Mouse (Mus musculus) midbrain, embryonic 12.5 days (tissue): ENCODE data around the gene Gstp3. TPM values are rescaled to one million over a fixed set of nuclear protein-coding genes. Genes with fewer than 3 reads are reported as not detected.

Experiments
- ATAC-seq: fragments of 200-750 bp; cut with Nextera tagmentation; 2 replicates; pipeline ENCODE4 v1.8.0; 2017; ENCODE audit warnings: low read depth, moderate TSS enrichment, moderate library complexity; ENCODE audit not compliant: low FRiP score
- H3K27ac ChIP-seq: fragments of 300-500 bp; sonication (generic); replicated peaks from 2 replicates; pipeline ENCODE4 v1.5.1; 2016; ENCODE audit warnings: mild to moderate bottlenecking
- H3K27me3 ChIP-seq: fragments of 300-500 bp; sonication (generic); 2 replicates; pipeline ENCODE4 v1.6.1; 2016; ENCODE audit warnings: mild to moderate bottlenecking
- H3K36me3 ChIP-seq: fragments of 300-500 bp; sonication (generic); 2 replicates; pipeline ENCODE4 v1.6.1; 2016
- H3K4me1 ChIP-seq: fragments of 300-500 bp; sonication (generic); 2 replicates; pipeline ENCODE4 v1.6.1; 2016
- H3K4me2 ChIP-seq: fragments of 300-500 bp; sonication (generic); replicated peaks from 2 replicates; pipeline ENCODE4 v1.6.1; 2016; ENCODE audit warnings: mild to moderate bottlenecking, moderate library complexity
- H3K4me3 ChIP-seq: fragments of 300-500 bp; sonication (generic); 2 replicates; pipeline ENCODE4 v1.5.1; 2016; ENCODE audit warnings: mild to moderate bottlenecking
- H3K9ac ChIP-seq: fragments of 300-500 bp; sonication (generic); replicated peaks from 2 replicates; pipeline ENCODE4 v1.6.1; 2016; ENCODE audit warnings: mild to moderate bottlenecking, moderate library complexity
- H3K9me3 ChIP-seq: fragments of 300-500 bp; sonication (generic); 2 replicates; pipeline ENCODE4 v1.6.1; 2016; ENCODE audit warnings: mild to moderate bottlenecking
- WGBS: fragments of 180-500 bp; shearing (Covaris S2); methylation state at CpG from one replicate; pipeline ENCODE4 v1.1.7; 2016; 5-methylcytosine and 5-hydroxymethylcytosine counted together
- polyA plus RNA-seq: library from polyadenylated mRNA; unstranded; fragments of >200 nt; fragmentation: Nextera tagmentation; extraction: Ambion mirVana; gene quantifications from 2 replicates; pipeline ENCODE4 v1.2.1, GENCODE M21; 2016

The Gstp3 gene
- polyA plus RNA-seq, 1 experiment from 2014 or later = not detected

DNA sequence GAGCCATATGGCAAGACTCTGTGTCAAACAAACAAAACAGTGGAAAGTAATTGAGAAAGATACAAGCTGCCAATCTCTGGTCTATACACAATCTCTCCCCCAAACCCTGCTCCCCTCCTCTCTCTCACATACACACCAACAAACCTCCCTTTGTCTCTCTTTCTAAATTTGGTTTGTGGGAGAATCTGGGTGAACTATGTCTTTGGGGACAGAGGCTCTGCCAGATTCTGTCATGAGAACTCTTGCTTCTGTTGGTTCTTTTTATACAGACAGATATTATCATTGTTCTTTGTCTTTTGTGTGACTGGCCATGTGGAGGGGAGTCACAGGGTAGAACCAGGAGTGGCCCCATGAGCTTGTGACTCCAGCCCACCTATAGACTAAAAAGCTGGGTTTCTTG is 31.8 kb downstream of the Gstp3 start:
- no peak overlapping the region for H3K4me2 ChIP-seq
- H3K4me1 ChIP-seq = no peaks in the 10 kb centered on the region
- ATAC-seq = no peak
- no peak overlapping the region for H3K27ac ChIP-seq
- H3K9me3 ChIP-seq = no peaks in the 10 kb centered on the region
- H3K27me3 ChIP-seq = no peaks in the 10 kb centered on the region
- no peak overlapping the region for H3K9ac ChIP-seq
- no peak overlapping the region for H3K4me3 ChIP-seq
- H3K36me3 ChIP-seq = no peaks in the 10 kb centered on the region

DNA sequence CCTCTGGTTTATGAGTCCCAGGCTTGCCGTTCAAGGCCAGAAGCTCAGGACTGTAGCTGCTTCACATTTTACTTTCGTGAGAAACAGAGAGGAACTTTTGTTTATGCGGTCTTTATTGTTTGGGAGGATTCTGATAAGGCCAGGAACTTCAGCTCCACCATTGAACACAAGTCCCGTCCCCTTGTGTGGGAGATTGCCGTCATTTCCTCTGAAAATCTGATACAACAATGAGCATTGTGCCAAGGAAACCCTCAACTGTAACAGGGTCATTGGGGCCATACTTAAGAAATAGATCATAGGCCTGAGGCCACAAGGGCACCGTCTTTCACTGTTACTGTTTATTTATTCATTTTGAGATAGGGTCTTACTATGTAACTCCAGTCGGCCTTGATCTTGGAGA is 36.2 kb downstream of the Gstp3 start:
- H3K27me3 ChIP-seq = 0 out of 2 replicates have a peak, but pooled peaks cover 5% of the 10 kb centered on the region
- no peaks in the 10 kb centered on the region for H3K4me1 ChIP-seq
- WGBS = 82% methylated on average over 7 of the region's 7 CpGs
- no peak overlapping the region for H3K9ac ChIP-seq
- H3K4me3 ChIP-seq = no peak overlapping the region
- H3K27ac ChIP-seq = no peak overlapping the region
- H3K9me3 ChIP-seq = no peaks in the 10 kb centered on the region
- no peak for ATAC-seq
- no peaks in the 10 kb centered on the region for H3K36me3 ChIP-seq
- H3K4me2 ChIP-seq = no peak overlapping the region

DNA sequence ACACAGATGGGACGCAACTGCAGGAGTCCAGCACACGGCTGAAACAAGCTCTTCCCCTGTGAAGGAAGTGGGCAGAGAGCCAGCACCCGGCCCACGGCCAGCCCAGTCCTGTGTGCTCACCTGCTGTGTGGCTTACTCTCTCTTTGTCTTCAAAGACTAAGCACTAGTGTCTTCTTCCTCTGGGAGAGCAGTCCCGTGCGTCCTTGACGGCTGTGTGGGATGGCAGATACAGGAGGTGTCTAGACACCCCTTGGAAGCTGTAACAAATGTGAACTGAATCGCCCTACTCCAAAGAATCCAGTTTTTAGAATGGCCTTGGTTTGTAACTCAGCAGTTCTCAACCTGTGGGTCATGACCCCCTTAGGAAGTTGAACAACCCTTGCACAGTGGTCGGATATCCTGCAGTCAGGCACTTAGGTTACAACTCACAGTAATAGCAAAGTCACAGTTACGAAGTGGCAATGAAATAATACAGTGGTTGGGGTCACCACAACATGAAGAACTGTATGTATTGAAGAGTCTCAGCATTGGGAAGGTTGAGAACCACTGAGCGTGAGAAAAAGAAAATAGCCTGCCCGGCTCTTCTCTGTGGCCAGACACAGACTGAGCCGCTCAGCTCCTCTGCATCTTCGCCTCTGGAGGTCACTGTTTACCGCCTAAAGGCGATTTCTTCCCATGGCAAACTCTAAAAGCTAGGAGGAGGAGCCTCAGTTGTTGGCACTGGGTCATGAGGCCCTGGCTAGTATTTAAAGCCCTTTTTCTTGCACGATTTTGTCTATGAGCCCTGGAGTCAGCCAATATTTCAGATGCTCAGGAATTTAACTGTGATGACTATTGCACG is 40.4 kb downstream of the Gstp3 start:
- Histone ChIP-seq H3K4me2 (no peak overlapping the region), H3K9ac (no peak overlapping the region), H3K36me3 (no peaks in the 10 kb centered on the region), H3K4me1 (no peaks in the 10 kb centered on the region), H3K27me3 (0 out of 2 replicates have a peak, but pooled peaks cover 5% of the 10 kb centered on the region), H3K27ac (no peak overlapping the region), H3K4me3 (no peak overlapping the region), H3K9me3 (no peaks in the 10 kb centered on the region)
- WGBS = 34% methylated on average over 18 of the region's 18 CpGs
- 0 out of 2 replicates have a peak, but pooled peaks have one; percentile 38 for ATAC-seq

DNA sequence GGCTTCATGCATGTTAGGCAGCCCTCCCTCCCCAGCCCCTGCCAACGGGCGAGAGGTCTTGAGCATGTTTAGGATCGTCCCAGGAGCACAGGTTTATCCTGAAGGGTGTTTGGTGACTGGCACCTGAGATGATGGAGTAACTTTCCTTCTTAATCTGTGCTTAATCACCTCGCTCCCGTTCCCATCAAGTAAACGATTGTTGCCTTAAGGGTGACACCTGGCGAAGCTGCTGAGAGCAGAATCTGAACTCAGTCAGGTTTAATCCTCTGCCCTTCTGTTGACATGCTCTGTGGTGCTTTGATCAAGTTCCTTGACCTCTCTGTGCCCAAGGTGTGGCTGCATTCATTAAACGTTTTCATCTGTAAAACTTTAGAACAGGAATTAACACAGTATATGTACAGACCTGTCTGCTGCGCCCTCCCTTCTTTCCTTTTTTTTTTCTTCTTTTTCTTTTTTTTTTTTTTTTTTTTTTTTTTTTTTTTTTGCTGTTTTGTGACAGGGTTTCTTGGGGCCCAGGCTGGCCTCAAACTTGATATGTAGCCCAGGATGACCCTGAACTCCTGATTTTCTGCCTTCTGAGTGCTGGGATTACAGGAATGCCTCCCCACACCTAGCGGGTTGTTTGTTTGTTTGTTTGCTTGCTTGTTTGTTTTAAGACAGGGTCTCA is 41.3 kb downstream of the Gstp3 start:
- Histone ChIP-seq H3K4me1 (no peaks in the 10 kb centered on the region), H3K36me3 (no peaks in the 10 kb centered on the region), H3K27me3 (0 out of 2 replicates have a peak, but pooled peaks cover 5% of the 10 kb centered on the region), H3K4me2 (no peak overlapping the region), H3K9me3 (no peaks in the 10 kb centered on the region), H3K4me3 (no peak overlapping the region), H3K27ac (no peak overlapping the region), H3K9ac (no peak overlapping the region)
- no peak for ATAC-seq
- 71% methylated on average over 10 of the region's 10 CpGs for WGBS

DNA sequence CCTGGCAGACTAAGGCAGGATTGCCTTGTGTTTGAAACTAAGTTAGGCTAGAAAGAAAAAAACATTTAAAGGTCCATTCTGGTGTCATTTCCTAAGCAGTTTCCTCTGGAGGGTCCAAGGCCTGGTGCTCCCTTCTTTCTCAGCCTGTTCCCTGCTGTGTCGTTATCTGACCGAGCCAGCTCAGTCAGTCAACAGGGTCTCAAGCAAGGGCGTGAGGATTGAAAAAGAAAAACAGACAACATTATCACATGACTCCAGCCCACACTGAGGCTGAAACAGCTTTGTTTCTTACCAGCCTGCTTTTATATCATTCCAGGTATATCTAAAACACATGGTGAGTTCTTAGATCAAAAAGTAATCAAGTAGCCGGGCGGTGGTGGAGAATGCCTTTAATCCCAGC is 43.7 kb downstream of the Gstp3 start:
- H3K4me1 ChIP-seq = peaks cover 9% of the 10 kb centered on the region
- no peak overlapping the region for H3K27ac ChIP-seq
- 75% methylated on average over 5 of the region's 5 CpGs for WGBS
- no peaks in the 10 kb centered on the region for H3K36me3 ChIP-seq
- no peak overlapping the region for H3K4me2 ChIP-seq
- no peak overlapping the region for H3K4me3 ChIP-seq
- H3K27me3 ChIP-seq = 0 out of 2 replicates have a peak, but pooled peaks cover 5% of the 10 kb centered on the region
- H3K9ac ChIP-seq = no peak overlapping the region
- ATAC-seq = no peak
- H3K9me3 ChIP-seq = no peaks in the 10 kb centered on the region

DNA sequence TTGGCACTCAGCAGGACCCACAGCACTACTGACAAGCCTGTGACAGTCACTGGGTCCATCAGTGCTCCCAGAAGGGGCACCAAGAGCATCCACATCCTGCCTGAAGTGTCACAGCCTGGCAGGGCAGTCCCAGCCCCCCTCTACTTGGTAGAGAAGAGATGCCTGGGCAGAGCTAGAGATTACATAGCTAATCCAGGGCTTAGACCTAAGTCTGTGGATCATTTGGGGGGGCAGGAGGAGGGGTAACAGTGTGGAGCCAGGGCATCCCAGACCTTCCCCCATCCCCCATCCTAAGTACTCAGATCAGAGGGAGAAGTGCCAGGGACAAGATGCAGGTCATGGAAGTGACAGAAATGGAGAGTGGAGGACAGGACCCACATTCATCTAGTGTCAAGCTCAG is 44.6 kb downstream of the Gstp3 start:
- H3K4me2 ChIP-seq = no peak overlapping the region
- H3K27ac ChIP-seq = no peak overlapping the region
- H3K27me3 ChIP-seq = 0 out of 2 replicates have a peak, but pooled peaks cover 5% of the 10 kb centered on the region
- H3K4me1 ChIP-seq = peaks cover 9% of the 10 kb centered on the region
- H3K4me3 ChIP-seq = no peak overlapping the region
- ATAC-seq = no peak
- H3K9ac ChIP-seq = no peak overlapping the region
- H3K36me3 ChIP-seq = peaks cover 7% of the 10 kb centered on the region
- no peaks in the 10 kb centered on the region for H3K9me3 ChIP-seq

DNA sequence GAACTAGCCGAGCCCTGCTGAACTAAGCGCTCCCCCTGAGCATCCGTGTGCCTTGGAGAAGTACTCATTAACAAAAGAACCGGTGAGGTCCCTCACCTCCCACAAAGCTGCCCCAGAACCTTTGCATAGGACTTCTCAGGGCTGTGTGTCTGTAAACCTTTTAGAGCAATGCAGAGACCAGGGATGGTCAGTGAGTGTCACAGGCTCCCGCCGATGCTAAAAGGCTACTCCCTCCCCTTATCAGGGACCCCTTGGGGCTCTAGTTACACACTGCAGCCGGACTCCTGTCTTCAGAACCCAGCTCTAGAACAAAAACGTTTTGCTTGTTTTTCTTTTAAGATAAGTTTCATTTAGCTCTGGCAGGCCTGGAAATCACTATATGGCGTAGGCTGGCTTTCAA is 46.3 kb downstream of the Gstp3 start:
- no peak for ATAC-seq
- 20% methylated on average over 9 of the region's 9 CpGs for WGBS
- Histone ChIP-seq H3K4me2 (peak overlapping the region; percentile 47), H3K27me3 (no peaks in the 10 kb centered on the region), H3K9ac (peak overlapping the region; percentile 26; the same call in 1 of the 2 replicates), H3K4me1 (peaks cover 9% of the 10 kb centered on the region), H3K9me3 (no peaks in the 10 kb centered on the region), H3K27ac (no peak overlapping the region), H3K36me3 (peaks cover 24% of the 10 kb centered on the region), H3K4me3 (peak overlapping the region; percentile 75)

DNA sequence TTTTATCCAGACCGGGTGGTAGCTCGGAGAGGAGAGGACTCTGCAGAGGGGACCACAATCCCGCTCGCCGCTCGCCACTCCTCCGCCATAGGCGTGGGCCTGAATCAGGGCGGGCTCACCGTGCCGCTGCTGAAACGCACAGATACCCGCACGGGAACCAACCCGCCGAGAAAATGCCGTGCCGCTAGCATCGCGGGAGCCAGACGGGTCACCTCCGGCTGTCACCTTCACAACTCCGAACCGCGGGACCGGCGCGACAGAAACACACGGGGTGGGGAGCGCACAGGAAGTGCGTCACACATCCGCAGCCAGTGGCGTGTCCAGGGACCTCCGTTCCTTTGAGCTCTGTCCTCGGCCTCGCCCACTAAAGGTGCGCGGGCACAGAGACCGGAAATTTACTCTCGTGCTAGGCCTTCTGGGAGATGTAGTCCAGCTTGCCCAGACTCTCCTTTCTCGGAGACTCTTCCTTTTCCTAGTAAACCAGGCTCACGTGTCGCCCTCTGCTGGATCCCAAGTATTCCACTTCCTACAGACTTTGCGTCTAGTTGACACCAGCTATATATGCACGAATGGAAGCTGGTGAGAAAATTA is 46.8 kb downstream of the Gstp3 start, which contains the start of gene Ndufv1:
Ndufv1 (minus strand) TSS at position 375 of the 591 bp plus-strand sequence.
- Histone ChIP-seq H3K36me3 (peaks cover 30% of the 10 kb centered on the region), H3K27ac (peak within 1 kb of the TSS; percentile 47; the same call in 1 of the 2 replicates), H3K9ac (peak within 1 kb of the TSS; percentile 65), H3K4me3 (peak within 1 kb of the TSS; percentile 75), H3K4me2 (peak within 1 kb of the TSS; percentile 77), H3K4me1 (peaks cover 9% of the 10 kb centered on the region), H3K27me3 (no peaks in the 10 kb centered on the region), H3K9me3 (no peaks in the 10 kb centered on the region)
- peak; percentile 100 for ATAC-seq
- under 1% methylated on average over 45 of the region's 45 CpGs for WGBS

DNA sequence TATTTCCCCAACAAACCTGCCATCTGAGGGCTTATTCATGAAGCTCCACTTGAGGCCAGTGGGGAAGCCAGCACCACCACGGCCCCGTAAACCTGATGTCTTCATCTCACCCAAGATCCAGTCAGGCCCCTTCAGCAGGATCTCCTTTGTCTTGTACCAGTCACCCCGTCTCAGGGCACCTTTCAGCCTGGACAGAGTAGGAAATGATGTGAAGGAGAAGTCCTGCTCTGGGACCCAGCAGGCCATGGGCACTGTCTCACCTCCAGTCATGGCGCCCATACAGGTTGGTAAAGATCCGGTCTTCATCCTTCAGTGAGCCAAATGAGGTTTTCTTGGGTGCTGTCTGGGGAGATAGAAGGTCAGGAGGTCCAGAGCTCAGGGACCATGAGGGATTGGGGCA is 48.3 kb downstream of the Gstp3 start:
- Histone ChIP-seq H3K4me1 (peaks cover 9% of the 10 kb centered on the region), H3K27ac (no peak overlapping the region), H3K27me3 (no peaks in the 10 kb centered on the region), H3K9me3 (no peaks in the 10 kb centered on the region), H3K4me2 (no peak overlapping the region), H3K9ac (no peak overlapping the region), H3K4me3 (no peak overlapping the region), H3K36me3 (peaks cover 44% of the 10 kb centered on the region)
- WGBS = 92% methylated on average over 5 of the region's 5 CpGs
- no peak for ATAC-seq

Other genes with a start within 250 kb of the Gstp3 start
- 69.1 and 73.9 TPM in 2 replicates for gene Chka, start 207.8 kb downstream of the Gstp3 start, polyA plus RNA-seq
- gene Tcirg1, start 152.4 kb downstream of the Gstp3 start, polyA plus RNA-seq = 16.3 and 18.7 TPM in 2 replicates
- gene Ndufs8, start 146.8 kb downstream of the Gstp3 start, polyA plus RNA-seq = 193 and 210 TPM in 2 replicates
- 0.83 and 0.96 TPM in 2 replicates for gene Aldh3b1, start 129.8 kb downstream of the Gstp3 start, polyA plus RNA-seq
- gene Unc93b1, start 124.4 kb downstream of the Gstp3 start, polyA plus RNA-seq = 8.5 and 10.4 TPM in 2 replicates
- not detected in 2 replicates for gene Aldh3b3, start 100.9 kb downstream of the Gstp3 start, polyA plus RNA-seq
- gene Aldh3b2, start 87.2 kb downstream of the Gstp3 start, polyA plus RNA-seq = 0.62 and 1.0 TPM in 2 replicates
- 0.88 and 1.3 TPM in 2 replicates for gene Acy3, start 73.0 kb downstream of the Gstp3 start, polyA plus RNA-seq
- not detected in 2 replicates for gene Tbx10, start 66.8 kb downstream of the Gstp3 start, polyA plus RNA-seq
- gene Nudt8, start 59.0 kb downstream of the Gstp3 start, polyA plus RNA-seq = 15.6 and 17.6 TPM in 2 replicates
- 3.5 and 4.5 TPM in 2 replicates for gene Gm49405, start 58.9 kb downstream of the Gstp3 start, polyA plus RNA-seq
- 3.6 and 5.2 TPM in 2 replicates for gene Doc2g, start 56.3 kb downstream of the Gstp3 start, polyA plus RNA-seq
- gene Ndufv1, start 46.8 kb downstream of the Gstp3 start, polyA plus RNA-seq = 181 and 188 TPM in 2 replicates
- gene Gstp1, start 21.6 kb downstream of the Gstp3 start, polyA plus RNA-seq = 323 and 328 TPM in 2 replicates
- gene Gstp2, start 13.5 kb downstream of the Gstp3 start, polyA plus RNA-seq = 1.6 and 2.4 TPM in 2 replicates
- gene Cabp2, start 22.0 kb upstream of the Gstp3 start, polyA plus RNA-seq = not detected in 2 replicates
- gene Cdk2ap2, start 37.6 kb upstream of the Gstp3 start, polyA plus RNA-seq = 66.7 and 68.0 TPM in 2 replicates
- gene Pitpnm1, start 40.4 kb upstream of the Gstp3 start, polyA plus RNA-seq = 27.2 and 29.0 TPM in 2 replicates
- gene Aip, start 66.3 kb upstream of the Gstp3 start, polyA plus RNA-seq = 59.5 and 63.6 TPM in 2 replicates
- gene Gpr152, start 80.2 kb upstream of the Gstp3 start, polyA plus RNA-seq = not detected in 2 replicates
- gene Cabp4, start 84.5 kb upstream of the Gstp3 start, polyA plus RNA-seq = 0.12 and 0.14 TPM in 2 replicates
- gene Coro1b, start 89.0 kb upstream of the Gstp3 start, polyA plus RNA-seq = 121 and 133 TPM in 2 replicates
- 0.42 and 0.71 TPM in 2 replicates for gene Ptprcap, start 94.0 kb upstream of the Gstp3 start, polyA plus RNA-seq
- gene Rps6kb2, start 103.8 kb upstream of the Gstp3 start, polyA plus RNA-seq = 62.8 and 63.3 TPM in 2 replicates
- 3.8 and 4.2 TPM in 2 replicates for gene Carns1, start 115.9 kb upstream of the Gstp3 start, polyA plus RNA-seq
- gene Tbc1d10c, start 131.7 kb upstream of the Gstp3 start, polyA plus RNA-seq = 0.73 and 0.86 TPM in 2 replicates
- gene Ppp1ca, start 132.5 kb upstream of the Gstp3 start, polyA plus RNA-seq = 709 and 733 TPM in 2 replicates
- gene Rad9a, start 142.1 kb upstream of the Gstp3 start, polyA plus RNA-seq = 35.0 and 41.5 TPM in 2 replicates
- 0.48 and 0.94 TPM in 2 replicates for gene Clcf1, start 154.7 kb upstream of the Gstp3 start, polyA plus RNA-seq
- not detected in 2 replicates for gene AC109138.7, start 154.8 kb upstream of the Gstp3 start, polyA plus RNA-seq
- 15.2 and 16.1 TPM in 2 replicates for gene Pold4, start 172.3 kb upstream of the Gstp3 start, polyA plus RNA-seq
- 6.0 and 7.5 TPM in 2 replicates for gene Ssh3, start 209.6 kb upstream of the Gstp3 start, polyA plus RNA-seq
- gene Ankrd13d, start 223.6 kb upstream of the Gstp3 start, polyA plus RNA-seq = 17.6 and 18.9 TPM in 2 replicates
- 18.4 and 19.3 TPM in 2 replicates for gene Grk2, start 246.7 kb upstream of the Gstp3 start, polyA plus RNA-seq